Mouse (Mus musculus): ENCODE data around the gene Pik3ip1. TPM values are rescaled to one million over a fixed set of nuclear protein-coding genes. Genes with fewer than 3 reads are reported as not detected.

Gene Pik3ip1
- polyA plus RNA-seq, 1 experiment from 2014 or later = 21.3 TPM

GRCm38 (mm10) chr11:3341476-3341875 lies 11.3 kb downstream of the Pik3ip1 start:
- Histone ChIP-seq H3K27ac (no peak overlapping the region), H3K9ac (no peak overlapping the region), H3K4me3 (replicated peaks; ENCODE audit: low read length) (no peak overlapping the region), H3K36me3 (replicated peaks; ENCODE audit: control insufficient read depth, insufficient read depth) (peaks cover 55% of the 10 kb centered on the region), H3K4me1 (replicated peaks; ENCODE audit: control insufficient read depth, insufficient read depth, low read length) (peaks cover 15% of the 10 kb centered on the region), H3K27me3 (ENCODE audit: control insufficient read depth, insufficient read depth, low read length) (no peaks in the 10 kb centered on the region), H3K4me2 (replicated peaks) (no peak overlapping the region), H3K9me3 (ENCODE audit: control insufficient read depth, low read length) (no peaks in the 10 kb centered on the region)
- WGBS = 84% methylated on average over 5 of the region's 5 CpGs
- DNase-seq (ENCODE audit: low spot score) (no peak), ATAC-seq (ENCODE audit: low FRiP score) (no peak)

GRCm38 (mm10) chr11:3344916-3345315 lies 14.7 kb downstream of the Pik3ip1 start:
- H3K9ac ChIP-seq = no peak overlapping the region
- H3K27ac ChIP-seq = no peak overlapping the region
- no peak overlapping the region for H3K4me2 ChIP-seq (replicated peaks)
- H3K4me3 ChIP-seq (replicated peaks; ENCODE audit: low read length) = no peak overlapping the region
- no peak for DNase-seq (ENCODE audit: low spot score)
- peaks cover 84% of the 10 kb centered on the region for H3K36me3 ChIP-seq (replicated peaks; ENCODE audit: control insufficient read depth, insufficient read depth)
- 91% methylated on average over 3 of the region's 3 CpGs for WGBS
- H3K4me1 ChIP-seq (replicated peaks; ENCODE audit: control insufficient read depth, insufficient read depth, low read length) = no peaks in the 10 kb centered on the region; the same call in 1 of the 2 replicates
- H3K9me3 ChIP-seq (ENCODE audit: control insufficient read depth, low read length) = no peaks in the 10 kb centered on the region
- no peaks in the 10 kb centered on the region for H3K27me3 ChIP-seq (ENCODE audit: control insufficient read depth, insufficient read depth, low read length)
- no peak for ATAC-seq (ENCODE audit: low FRiP score)

GRCm38 (mm10) chr11:3346351-3346750 lies 16.1 kb downstream of the Pik3ip1 start:
- no peak for DNase-seq (ENCODE audit: low spot score)
- no peak overlapping the region for H3K4me2 ChIP-seq (replicated peaks)
- no peak overlapping the region for H3K27ac ChIP-seq
- H3K9ac ChIP-seq = no peak overlapping the region
- H3K36me3 ChIP-seq (replicated peaks; ENCODE audit: control insufficient read depth, insufficient read depth) = peaks cover 93% of the 10 kb centered on the region
- H3K9me3 ChIP-seq (ENCODE audit: control insufficient read depth, low read length) = no peaks in the 10 kb centered on the region
- ATAC-seq (ENCODE audit: low FRiP score) = no peak
- H3K27me3 ChIP-seq (ENCODE audit: control insufficient read depth, insufficient read depth, low read length) = no peaks in the 10 kb centered on the region
- no peaks in the 10 kb centered on the region; the same call in 1 of the 2 replicates for H3K4me1 ChIP-seq (replicated peaks; ENCODE audit: control insufficient read depth, insufficient read depth, low read length)
- no peak overlapping the region for H3K4me3 ChIP-seq (replicated peaks; ENCODE audit: low read length)
- WGBS = 94% methylated on average over 7 of the region's 7 CpGs

- no peaks in the 10 kb centered on the region; the same call in 1 of the 2 replicates for H3K4me1 ChIP-seq (replicated peaks; ENCODE audit: control insufficient read depth, insufficient read depth, low read length)
- H3K36me3 ChIP-seq (replicated peaks; ENCODE audit: control insufficient read depth, insufficient read depth) = peaks cover 93% of the 10 kb centered on the region
- H3K27me3 ChIP-seq (ENCODE audit: control insufficient read depth, insufficient read depth, low read length) = no peaks in the 10 kb centered on the region
- peak; percentile 85 for DNase-seq (ENCODE audit: low spot score)
- H3K27ac ChIP-seq = 0 out of 2 replicates have a peak overlapping the region, but pooled peaks have one; percentile 14
- H3K9ac ChIP-seq = no peak overlapping the region
- H3K4me3 ChIP-seq (replicated peaks; ENCODE audit: low read length) = no peak overlapping the region
- no peaks in the 10 kb centered on the region for H3K9me3 ChIP-seq (ENCODE audit: control insufficient read depth, low read length)
- 59% methylated on average over 12 of the region's 12 CpGs for WGBS
- ATAC-seq (ENCODE audit: low FRiP score) = peak; percentile 71; the same call in 1 of the 2 replicates
- no peak overlapping the region for H3K4me2 ChIP-seq (replicated peaks)
Measured at GRCm38 (mm10) chr11:3347091-3347834, 17.1 kb downstream of the Pik3ip1 start.

GRCm38 (mm10) chr11:3347835-3348195 lies 17.6 kb downstream of the Pik3ip1 start:
- H3K9ac ChIP-seq = no peak overlapping the region
- no peaks in the 10 kb centered on the region; the same call in 1 of the 2 replicates for H3K4me1 ChIP-seq (replicated peaks; ENCODE audit: control insufficient read depth, insufficient read depth, low read length)
- DNase-seq (ENCODE audit: low spot score) (no peak), ATAC-seq (ENCODE audit: low FRiP score) (no peak)
- 0 out of 2 replicates have a peak overlapping the region, but pooled peaks have one; percentile 14 for H3K27ac ChIP-seq
- no peak overlapping the region for H3K4me2 ChIP-seq (replicated peaks)
- H3K27me3 ChIP-seq (ENCODE audit: control insufficient read depth, insufficient read depth, low read length) = no peaks in the 10 kb centered on the region
- no peaks in the 10 kb centered on the region for H3K9me3 ChIP-seq (ENCODE audit: control insufficient read depth, low read length)
- H3K4me3 ChIP-seq (replicated peaks; ENCODE audit: low read length) = no peak overlapping the region
- H3K36me3 ChIP-seq (replicated peaks; ENCODE audit: control insufficient read depth, insufficient read depth) = peaks cover 93% of the 10 kb centered on the region

GRCm38 (mm10) chr11:3348576-3349342 lies 18.6 kb downstream of the Pik3ip1 start:
- Histone ChIP-seq H3K4me2 (replicated peaks) (no peak overlapping the region), H3K4me1 (replicated peaks; ENCODE audit: control insufficient read depth, insufficient read depth, low read length) (no peaks in the 10 kb centered on the region; the same call in 1 of the 2 replicates), H3K9me3 (ENCODE audit: control insufficient read depth, low read length) (no peaks in the 10 kb centered on the region), H3K36me3 (replicated peaks; ENCODE audit: control insufficient read depth, insufficient read depth) (peaks cover 93% of the 10 kb centered on the region), H3K27ac (no peak overlapping the region), H3K9ac (no peak overlapping the region), H3K27me3 (ENCODE audit: control insufficient read depth, insufficient read depth, low read length) (no peaks in the 10 kb centered on the region), H3K4me3 (replicated peaks; ENCODE audit: low read length) (no peak overlapping the region)
- DNase-seq (ENCODE audit: low spot score) (no peak), ATAC-seq (ENCODE audit: low FRiP score) (no peak)
- WGBS = 49% methylated on average over 6 of the region's 6 CpGs

- H3K27ac ChIP-seq = no peak overlapping the region
- H3K27me3 ChIP-seq (ENCODE audit: control insufficient read depth, insufficient read depth, low read length) = no peaks in the 10 kb centered on the region
- no peak for DNase-seq (ENCODE audit: low spot score)
- no peak overlapping the region for H3K4me2 ChIP-seq (replicated peaks)
- no peak for ATAC-seq (ENCODE audit: low FRiP score)
- H3K9ac ChIP-seq = no peak overlapping the region
- H3K36me3 ChIP-seq (replicated peaks; ENCODE audit: control insufficient read depth, insufficient read depth) = peaks cover 93% of the 10 kb centered on the region
- H3K4me3 ChIP-seq (replicated peaks; ENCODE audit: low read length) = no peak overlapping the region
- no peaks in the 10 kb centered on the region for H3K9me3 ChIP-seq (ENCODE audit: control insufficient read depth, low read length)
- H3K4me1 ChIP-seq (replicated peaks; ENCODE audit: control insufficient read depth, insufficient read depth, low read length) = no peaks in the 10 kb centered on the region; the same call in 1 of the 2 replicates
- 96% methylated on average over 4 of the region's 4 CpGs for WGBS
Measured at GRCm38 (mm10) chr11:3349343-3349695, 19.1 kb downstream of the Pik3ip1 start.

- no peaks in the 10 kb centered on the region; the same call in 1 of the 2 replicates for H3K4me1 ChIP-seq (replicated peaks; ENCODE audit: control insufficient read depth, insufficient read depth, low read length)
- ATAC-seq (ENCODE audit: low FRiP score) (no peak), DNase-seq (ENCODE audit: low spot score) (no peak)
- H3K4me3 ChIP-seq (replicated peaks; ENCODE audit: low read length) = no peak overlapping the region
- H3K9ac ChIP-seq = no peak overlapping the region
- no peak overlapping the region for H3K4me2 ChIP-seq (replicated peaks)
- no peaks in the 10 kb centered on the region for H3K27me3 ChIP-seq (ENCODE audit: control insufficient read depth, insufficient read depth, low read length)
- WGBS = 95% methylated on average over 9 of the region's 9 CpGs
- H3K9me3 ChIP-seq (ENCODE audit: control insufficient read depth, low read length) = no peaks in the 10 kb centered on the region
- H3K36me3 ChIP-seq (replicated peaks; ENCODE audit: control insufficient read depth, insufficient read depth) = peaks cover 88% of the 10 kb centered on the region
- H3K27ac ChIP-seq = no peak overlapping the region
Measured at GRCm38 (mm10) chr11:3352131-3352530, 21.9 kb downstream of the Pik3ip1 start.

GRCm38 (mm10) chr11:3352990-3353585 lies 22.9 kb downstream of the Pik3ip1 start:
- Histone ChIP-seq H3K36me3 (replicated peaks; ENCODE audit: control insufficient read depth, insufficient read depth) (peaks cover 88% of the 10 kb centered on the region), H3K4me3 (replicated peaks; ENCODE audit: low read length) (no peak overlapping the region), H3K4me2 (replicated peaks) (no peak overlapping the region), H3K9me3 (ENCODE audit: control insufficient read depth, low read length) (no peaks in the 10 kb centered on the region), H3K27ac (no peak overlapping the region), H3K4me1 (replicated peaks; ENCODE audit: control insufficient read depth, insufficient read depth, low read length) (no peaks in the 10 kb centered on the region), H3K9ac (no peak overlapping the region), H3K27me3 (ENCODE audit: control insufficient read depth, insufficient read depth, low read length) (no peaks in the 10 kb centered on the region)
- WGBS = 58% methylated on average over 18 of the region's 18 CpGs
- ATAC-seq (ENCODE audit: low FRiP score) (no peak), DNase-seq (ENCODE audit: low spot score) (no peak)

All from hindbrain, embryonic 14.5 days (tissue).